Mouse (Mus musculus): ENCODE data around the gene Zbtb40. TPM values are rescaled to one million over a fixed set of nuclear protein-coding genes. Genes with fewer than 3 reads are reported as not detected.

Zbtb40 gene
- total RNA-seq, 1 experiment from 2014 or later, result 9.0 TPM

- ATAC-seq (replicated peaks; ENCODE audit: insufficient number of reproducible peaks, low FRiP score, low TSS enrichment, poor library complexity, severe bottlenecking), result no peak
Observed at GRCm38 (mm10) chr4:137039441-137039840, 9.2 kb downstream of the Zbtb40 start.

DNA sequence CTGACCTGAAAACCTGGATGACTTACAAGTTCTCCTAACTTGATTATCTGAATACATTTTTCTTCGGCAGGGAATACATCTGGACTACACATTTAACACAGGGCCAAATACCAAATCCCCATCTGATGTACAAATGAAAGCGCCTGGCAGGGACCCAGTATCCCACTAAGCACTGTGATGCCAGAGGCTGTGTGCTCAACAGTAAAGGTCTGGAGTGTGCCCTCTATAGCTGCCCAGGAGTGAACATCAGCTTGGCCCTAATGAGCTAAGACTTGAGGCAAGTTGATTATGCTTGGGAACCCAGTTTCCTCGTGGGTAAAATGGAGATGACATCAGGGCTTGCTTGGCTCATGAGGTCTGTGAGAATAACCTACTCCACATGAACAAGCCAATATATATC is 10.1 kb downstream of the Zbtb40 start:
- no peak for ATAC-seq (replicated peaks; ENCODE audit: insufficient number of reproducible peaks, low FRiP score, low TSS enrichment, poor library complexity, severe bottlenecking)

DNA sequence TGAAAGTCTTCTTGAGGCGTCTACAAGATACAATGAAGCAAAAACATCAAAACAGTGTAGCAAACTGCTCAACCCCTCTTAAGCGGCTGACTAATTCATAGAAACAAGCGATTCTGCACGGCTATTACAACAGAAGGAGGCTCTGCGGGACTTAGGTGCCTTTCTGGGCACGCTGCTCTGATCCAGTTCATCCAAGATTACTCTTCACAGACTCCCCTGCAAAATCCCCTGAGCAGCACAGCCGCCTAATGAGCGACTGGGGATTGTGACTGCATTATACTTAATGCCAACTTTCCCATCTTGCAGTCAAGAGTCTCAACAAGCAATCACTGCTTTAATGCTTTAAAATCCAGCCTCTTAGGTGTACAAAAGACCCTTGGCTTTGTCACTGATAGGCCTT is 10.5 kb downstream of the Zbtb40 start:
- ATAC-seq (replicated peaks; ENCODE audit: insufficient number of reproducible peaks, low FRiP score, low TSS enrichment, poor library complexity, severe bottlenecking), result no peak

DNA sequence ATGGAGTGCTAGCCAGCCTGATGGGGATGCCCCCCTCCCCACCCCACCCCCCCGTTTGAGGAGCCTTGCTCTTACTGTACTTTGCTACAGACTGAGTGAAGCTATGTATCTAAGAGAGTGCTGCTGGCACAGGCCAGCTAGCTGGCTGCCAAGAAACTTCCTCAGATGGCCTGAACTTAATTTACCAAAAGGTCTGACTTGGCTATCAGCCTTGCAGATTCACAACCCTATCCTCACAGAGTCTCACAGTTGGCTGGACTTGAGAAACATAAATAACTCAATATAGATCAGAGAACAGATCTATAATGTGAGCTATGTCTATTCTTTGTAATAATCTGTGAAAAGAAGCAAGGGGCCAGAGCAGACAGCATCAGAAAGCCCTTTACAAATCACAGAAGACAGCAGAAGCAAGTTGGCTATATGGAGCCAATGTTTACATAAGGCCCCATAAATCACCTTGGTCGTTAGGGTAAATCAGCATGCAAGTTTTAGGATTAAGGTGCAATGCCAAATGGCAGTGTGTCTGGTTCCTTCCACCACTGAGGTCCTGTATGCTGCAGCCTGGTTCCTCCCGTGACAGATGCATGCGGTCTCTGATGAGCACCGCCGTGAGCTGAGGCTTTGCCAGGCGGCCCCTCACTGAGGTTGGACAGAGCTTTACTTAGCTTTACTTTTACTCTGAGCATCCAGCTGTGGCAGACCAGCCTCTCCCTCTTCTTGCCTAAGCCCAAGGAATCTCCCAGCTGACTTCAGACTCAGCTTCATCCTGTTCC is 15.3 kb downstream of the Zbtb40 start:
- ATAC-seq (replicated peaks; ENCODE audit: insufficient number of reproducible peaks, low FRiP score, low TSS enrichment, poor library complexity, severe bottlenecking), result no peak

- ATAC-seq (replicated peaks; ENCODE audit: insufficient number of reproducible peaks, low FRiP score, low TSS enrichment, poor library complexity, severe bottlenecking), result no peak
Observed at GRCm38 (mm10) chr4:137032456-137032855, 16.1 kb downstream of the Zbtb40 start.

DNA sequence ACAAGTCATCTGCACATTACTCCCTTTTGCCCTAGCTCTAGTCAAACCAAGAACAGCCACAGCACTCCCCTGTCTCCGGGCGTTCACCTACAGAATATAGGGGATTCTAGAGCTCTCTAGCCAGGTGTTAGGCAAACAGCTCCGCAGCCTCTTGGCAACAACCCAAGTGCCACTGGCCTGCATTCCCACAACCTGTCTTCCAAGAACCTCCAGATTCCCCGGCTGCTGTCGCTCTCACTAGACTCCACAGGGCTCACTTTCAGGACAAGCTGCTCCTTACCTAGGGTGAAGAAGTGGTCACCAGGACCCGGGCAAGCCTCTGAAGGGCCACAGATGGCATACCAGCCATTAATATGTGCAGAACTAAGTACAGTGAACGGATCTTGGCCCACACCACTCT is 17.3 kb downstream of the Zbtb40 start:
- no peak for ATAC-seq (replicated peaks; ENCODE audit: insufficient number of reproducible peaks, low FRiP score, low TSS enrichment, poor library complexity, severe bottlenecking)

GRCm38 (mm10) chr4:137029348-137029747 is 19.3 kb downstream of the Zbtb40 start:
- no peak for ATAC-seq (replicated peaks; ENCODE audit: insufficient number of reproducible peaks, low FRiP score, low TSS enrichment, poor library complexity, severe bottlenecking)

DNA sequence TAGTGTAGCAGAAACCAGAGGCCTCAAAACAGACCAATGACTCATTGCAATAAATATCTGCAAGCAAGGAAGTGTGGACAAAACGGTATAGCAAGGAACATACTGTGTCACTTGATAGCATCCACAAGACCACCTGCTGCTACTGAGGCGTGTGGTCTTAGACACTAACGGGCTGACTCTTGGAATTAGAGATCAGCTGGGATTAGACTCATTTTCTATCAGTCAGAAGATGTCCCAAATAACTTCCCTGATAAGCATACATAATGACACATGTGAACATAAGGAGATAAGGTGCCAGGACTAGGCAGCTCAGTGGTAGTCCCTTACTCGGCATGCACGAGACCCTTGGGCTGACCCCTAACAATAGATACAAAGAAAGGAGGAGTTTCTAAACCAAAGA is 21.6 kb downstream of the Zbtb40 start:
- ATAC-seq (replicated peaks; ENCODE audit: insufficient number of reproducible peaks, low FRiP score, low TSS enrichment, poor library complexity, severe bottlenecking), result no peak

GRCm38 (mm10) chr4:137025570-137025969 is 23.0 kb downstream of the Zbtb40 start:
- ATAC-seq (replicated peaks; ENCODE audit: insufficient number of reproducible peaks, low FRiP score, low TSS enrichment, poor library complexity, severe bottlenecking), result no peak

DNA sequence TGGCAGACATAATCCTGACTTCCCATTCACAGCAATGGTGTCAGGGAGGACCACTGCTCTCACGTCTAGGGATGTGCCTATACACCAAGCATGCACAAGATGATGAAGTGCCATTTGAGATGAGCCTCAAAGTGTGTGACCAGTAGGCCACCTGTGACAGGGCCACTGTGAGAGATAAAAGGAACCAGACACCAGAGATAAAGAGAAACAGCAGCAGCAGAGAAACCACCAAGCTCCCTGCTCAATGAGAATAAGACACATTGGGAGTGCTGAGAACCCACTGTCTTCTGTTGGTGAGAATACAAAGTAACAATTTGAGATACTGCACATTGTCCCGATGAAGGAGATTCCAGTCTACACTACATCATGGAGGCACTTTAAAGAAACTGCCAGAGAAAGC is 23.5 kb downstream of the Zbtb40 start:
- ATAC-seq (replicated peaks; ENCODE audit: insufficient number of reproducible peaks, low FRiP score, low TSS enrichment, poor library complexity, severe bottlenecking), result no peak

DNA sequence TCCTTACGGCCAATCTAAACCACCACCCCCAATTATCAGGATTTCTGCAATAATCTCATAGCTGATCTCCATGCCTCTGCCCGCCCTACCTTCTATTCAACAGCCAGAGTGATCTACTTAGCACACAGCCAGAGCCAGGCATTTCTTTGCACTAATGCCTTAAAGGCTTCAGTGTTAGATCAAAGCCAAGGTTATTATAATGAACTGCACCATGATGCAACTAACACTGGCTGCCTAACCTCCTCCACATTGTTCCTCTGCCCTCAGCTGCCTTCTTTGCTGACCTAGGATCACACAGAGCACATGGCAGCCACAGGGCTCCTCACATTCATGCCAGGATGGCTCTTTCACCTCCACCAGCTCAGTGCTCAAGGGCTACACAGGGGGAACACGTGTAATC is 28.5 kb downstream of the Zbtb40 start:
- ATAC-seq (replicated peaks; ENCODE audit: insufficient number of reproducible peaks, low FRiP score, low TSS enrichment, poor library complexity, severe bottlenecking), result no peak

DNA sequence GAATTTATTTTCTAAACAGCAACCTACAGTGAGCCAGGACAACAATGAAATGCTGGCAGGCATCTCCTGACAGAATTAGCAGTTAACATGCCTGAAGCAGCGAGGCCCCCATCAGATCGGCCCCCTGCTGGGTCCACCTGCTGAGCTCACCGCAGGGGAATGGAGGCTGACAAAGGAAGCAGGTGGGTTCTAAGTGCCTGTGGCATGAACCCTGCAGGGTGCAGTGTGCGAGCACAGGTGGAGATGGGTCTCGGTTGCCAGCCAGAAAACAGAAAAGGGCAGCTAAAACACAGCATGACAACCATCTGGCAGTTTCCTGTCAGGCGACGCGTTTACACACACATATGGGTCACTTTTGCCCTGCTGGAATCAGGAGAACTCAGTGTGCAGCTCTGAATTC is 32.7 kb downstream of the Zbtb40 start:
- ATAC-seq (replicated peaks; ENCODE audit: insufficient number of reproducible peaks, low FRiP score, low TSS enrichment, poor library complexity, severe bottlenecking), result no peak

DNA sequence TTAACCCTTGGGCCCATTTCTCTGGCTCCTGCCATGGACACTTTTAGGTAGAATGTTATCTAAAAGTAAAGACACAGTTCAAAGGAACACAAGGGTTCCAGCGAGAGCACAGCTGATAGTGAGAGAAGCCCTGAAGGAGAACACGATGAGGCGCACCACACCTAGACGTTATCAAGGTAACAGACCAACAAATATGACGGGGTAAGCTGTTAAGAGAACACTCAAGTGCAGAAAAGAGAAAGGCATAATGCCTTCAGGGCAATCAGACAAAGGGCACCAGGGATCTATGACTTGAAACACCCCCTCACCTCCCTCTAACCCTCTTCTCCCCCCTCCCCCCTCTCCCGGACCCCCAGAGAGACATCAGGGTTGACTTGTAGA is 33.1 kb downstream of the Zbtb40 start:
- no peak for ATAC-seq (replicated peaks; ENCODE audit: insufficient number of reproducible peaks, low FRiP score, low TSS enrichment, poor library complexity, severe bottlenecking)

- ATAC-seq (replicated peaks; ENCODE audit: insufficient number of reproducible peaks, low FRiP score, low TSS enrichment, poor library complexity, severe bottlenecking), result no peak
Observed at GRCm38 (mm10) chr4:137014654-137015475, 33.7 kb downstream of the Zbtb40 start.

GRCm38 (mm10) chr4:137014124-137014523 is 34.5 kb downstream of the Zbtb40 start:
- no peak for ATAC-seq (replicated peaks; ENCODE audit: insufficient number of reproducible peaks, low FRiP score, low TSS enrichment, poor library complexity, severe bottlenecking)

DNA sequence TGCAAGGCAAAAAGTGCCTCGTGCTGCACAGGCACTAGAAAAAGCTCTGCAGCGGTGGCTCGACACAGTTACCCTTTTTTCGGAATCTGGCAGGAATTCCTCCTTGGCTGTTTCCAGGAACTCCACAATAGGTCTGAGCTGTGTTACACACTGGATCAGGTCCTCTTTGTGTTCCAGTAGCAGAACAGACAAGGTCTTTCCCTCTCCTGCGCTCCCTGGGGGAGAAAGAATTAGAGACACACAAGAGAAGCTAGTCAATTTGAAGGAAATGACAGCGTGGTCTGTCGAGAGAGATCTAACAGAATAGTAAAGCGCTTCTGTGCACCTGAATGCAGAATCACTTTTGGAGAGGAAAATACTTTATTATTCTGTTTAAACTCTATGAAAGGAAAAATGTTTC is 41.6 kb downstream of the Zbtb40 start:
- no peak for ATAC-seq (replicated peaks; ENCODE audit: insufficient number of reproducible peaks, low FRiP score, low TSS enrichment, poor library complexity, severe bottlenecking)

DNA sequence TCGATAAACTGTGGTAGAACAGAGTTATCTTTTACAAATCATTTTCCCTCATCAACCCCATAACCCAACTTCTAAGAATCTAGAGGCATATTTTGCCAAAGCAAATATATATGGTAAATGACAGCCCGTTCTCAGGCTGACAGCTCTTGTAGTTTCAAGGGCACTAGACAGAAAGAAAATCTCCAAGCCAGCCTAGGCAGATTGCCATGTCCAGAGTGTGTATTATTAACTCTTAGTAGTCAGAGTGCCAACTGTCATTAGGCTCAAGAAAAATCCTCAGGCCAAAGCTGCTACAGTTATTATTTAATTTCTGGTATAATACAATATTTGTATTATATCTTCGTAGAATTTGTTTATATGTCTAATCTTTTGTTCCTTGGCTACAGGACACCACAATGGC is 46.8 kb downstream of the Zbtb40 start:
- no peak for ATAC-seq (replicated peaks; ENCODE audit: insufficient number of reproducible peaks, low FRiP score, low TSS enrichment, poor library complexity, severe bottlenecking)

DNA sequence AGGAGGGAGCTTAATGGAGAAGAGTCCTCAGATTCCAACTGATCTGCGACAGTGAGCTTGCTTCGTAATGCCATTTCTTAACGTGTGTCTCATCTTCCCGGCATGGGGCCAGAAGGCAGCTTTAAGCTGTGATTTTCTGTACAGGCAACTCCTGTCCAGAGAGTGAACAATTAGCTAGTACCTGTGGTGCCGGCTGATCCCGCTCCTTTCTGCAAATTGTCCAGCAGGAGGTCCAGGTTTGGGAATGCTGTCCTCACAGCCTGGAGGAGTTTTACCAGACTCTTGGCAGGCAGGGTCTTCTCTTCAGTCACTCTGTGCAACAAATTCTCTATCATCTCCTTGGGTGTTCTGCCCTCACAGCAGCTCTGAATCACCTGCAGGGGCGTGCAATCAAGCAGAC is 47.6 kb downstream of the Zbtb40 start:
- no peak for ATAC-seq (replicated peaks; ENCODE audit: insufficient number of reproducible peaks, low FRiP score, low TSS enrichment, poor library complexity, severe bottlenecking)

DNA sequence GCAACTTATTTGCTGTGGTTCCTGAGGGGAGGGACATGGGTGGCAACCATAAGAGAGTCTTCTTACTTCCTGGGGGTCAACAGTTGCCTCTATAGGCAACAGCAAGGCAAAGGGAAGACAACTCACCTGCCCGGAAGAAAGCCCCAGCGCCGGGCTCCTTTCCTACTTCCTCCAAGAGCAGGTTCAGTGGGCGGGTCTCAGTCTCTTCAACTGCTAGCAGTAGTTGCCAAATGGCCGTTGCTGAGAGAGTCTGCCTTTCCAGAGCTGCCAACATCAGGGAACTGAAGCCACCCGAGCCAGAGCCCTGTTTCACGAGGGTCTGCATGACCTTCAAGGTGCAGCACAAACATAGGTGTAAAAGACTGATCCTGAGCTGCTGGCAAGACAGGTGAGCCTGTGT is 50.2 kb downstream of the Zbtb40 start:
- ATAC-seq (replicated peaks; ENCODE audit: insufficient number of reproducible peaks, low FRiP score, low TSS enrichment, poor library complexity, severe bottlenecking), result no peak

DNA sequence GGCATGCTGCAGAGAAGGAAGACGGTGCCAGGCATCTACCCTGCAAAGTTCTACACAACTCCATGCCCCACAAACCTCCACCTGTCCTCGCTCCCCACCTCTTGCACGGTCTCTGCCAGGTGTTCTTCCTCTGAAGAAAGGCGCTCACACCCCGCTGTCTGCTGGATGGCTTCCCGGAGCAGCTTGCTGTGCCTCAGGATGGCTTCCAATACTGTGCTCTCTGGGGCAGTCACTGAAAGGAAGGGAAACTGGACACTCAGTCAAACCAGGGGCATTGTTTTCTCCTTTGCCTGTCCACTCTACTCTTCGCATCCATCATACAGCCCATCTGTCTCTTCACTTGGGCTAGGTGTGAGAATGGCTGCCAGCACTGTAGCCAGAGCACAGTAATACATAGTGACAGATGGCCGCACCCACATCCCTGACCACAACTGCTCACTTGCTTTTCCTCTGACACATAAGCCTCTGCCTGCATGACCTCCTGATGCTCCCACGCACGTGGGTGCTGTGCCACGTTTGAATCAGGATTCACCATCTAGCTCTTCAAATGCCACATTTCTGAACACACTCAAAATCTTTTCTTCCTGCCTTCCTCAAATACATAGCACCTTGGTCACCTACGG is 50.8 kb downstream of the Zbtb40 start:
- no peak for ATAC-seq (replicated peaks; ENCODE audit: insufficient number of reproducible peaks, low FRiP score, low TSS enrichment, poor library complexity, severe bottlenecking)

Measured in monocyte, adult 5-6 weeks (primary cell).